Mouse (Mus musculus) small intestine, adult 2 months (tissue): Measurements from ENCODE around the gene Fbxo17. TPM values are rescaled to one million over a fixed set of nuclear protein-coding genes. Genes with fewer than 3 reads are reported as not detected.

Experiments
- H3K27ac ChIP-seq: fragments of 200-500 bp; 2 replicates; pipeline ENCODE4 v1.5.1; 2012; ENCODE audit warnings: low read depth, low read length, control low read depth, inconsistent platforms; ENCODE audit not compliant: insufficient read depth
- H3K27me3 ChIP-seq: fragments of 200-500 bp; 2 replicates; pipeline ENCODE4 v1.6.1; 2012; ENCODE audit warnings: mild to moderate bottlenecking, moderate library complexity, low read length, inconsistent platforms; ENCODE audit not compliant: control insufficient read depth, insufficient read depth
- H3K36me3 ChIP-seq: fragments of 200-500 bp; 2 replicates; pipeline ENCODE4 v1.6.1; 2012; ENCODE audit warnings: mild to moderate bottlenecking, low read length, control low read depth, inconsistent platforms; ENCODE audit not compliant: control insufficient read depth, insufficient read depth
- H3K4me1 ChIP-seq: fragments of 200-500 bp; 2 replicates; pipeline ENCODE4 v1.6.1; 2012; ENCODE audit warnings: low read length, inconsistent platforms, mixed read lengths; ENCODE audit not compliant: control insufficient read depth, insufficient read depth, insufficient read length
- H3K4me3 ChIP-seq: fragments of 200-500 bp; 2 replicates; pipeline ENCODE4 v1.5.1; 2012; ENCODE audit warnings: low read depth, mild to moderate bottlenecking, control low read depth, inconsistent platforms, low read length, moderate library complexity
- CTCF ChIP-seq: fragments of 200-500 bp; IDR thresholded peaks from 2 replicates; pipeline ENCODE4 v1.5.1; 2012; ENCODE audit warnings: low read depth, mild to moderate bottlenecking, control low read depth, inconsistent platforms, low read length, moderate library complexity, mixed read lengths; ENCODE audit not compliant: insufficient replicate concordance, insufficient read length; ENCODE audit errors: extremely low read depth
- POLR2A ChIP-seq: fragments of 200-500 bp; IDR thresholded peaks from 2 replicates; pipeline ENCODE4 v1.6.1; 2012; ENCODE audit warnings: low read depth, mild to moderate bottlenecking, control low read depth, inconsistent platforms, low read length, moderate library complexity
- WGBS: fragments of 180-500 bp; shearing (Covaris S2); methylation state at CpG from one replicate; pipeline ENCODE4 v1.1.7; 2018; 5-methylcytosine and 5-hydroxymethylcytosine counted together
- polyA plus RNA-seq: library from polyadenylated mRNA; depleted of rRNA; stranded (reverse); fragments of >200 nt; gene quantifications from 2 replicates; pipeline ENCODE4 v1.2.3, GENCODE M21; 2012

The Fbxo17 gene
- polyA plus RNA-seq, 1 experiment, result 2.0 TPM

GRCm38 (mm10) chr7:28677624-28678023 is 39.0 kb upstream of the Fbxo17 start:
- no peak overlapping the region for H3K27ac ChIP-seq

GRCm38 (mm10) chr7:28691075-28691474 is 25.5 kb upstream of the Fbxo17 start:
- WGBS, result 50% methylated on average over 7 of the region's 7 CpGs
- H3K27me3 ChIP-seq, result peaks cover 9% of the 10 kb centered on the region; the same call in 1 of the 2 replicates
- no peak overlapping the region for H3K27ac ChIP-seq
- H3K4me1 ChIP-seq, result peaks cover 4% of the 10 kb centered on the region
- H3K4me3 ChIP-seq, result no peak overlapping the region
- TF ChIP-seq CTCF (no peak), POLR2A (no peak)
- no peaks in the 10 kb centered on the region for H3K36me3 ChIP-seq

More at GRCm38 (mm10) chr7:28677624-28678023, 39.0 kb upstream of the Fbxo17 start:
- 85% methylated on average over 8 of the region's 8 CpGs for WGBS
- H3K27me3 ChIP-seq, result no peaks in the 10 kb centered on the region
- no peaks in the 10 kb centered on the region for H3K36me3 ChIP-seq
- no peak overlapping the region for H3K4me3 ChIP-seq
- no peak for TF ChIP-seq POLR2A
- no peak for TF ChIP-seq CTCF
- H3K4me1 ChIP-seq, result no peaks in the 10 kb centered on the region

GRCm38 (mm10) chr7:28692545-28693320 is 23.9 kb upstream of the Fbxo17 start, which contains the start of gene Fbxo27:
Gene Fbxo27 (plus strand): TSS chr7:28692849.
- WGBS, result 55% methylated on average over 30 of the region's 30 CpGs
- no peaks in the 10 kb centered on the region for H3K36me3 ChIP-seq
- H3K27ac ChIP-seq, result no peak within 1 kb of the TSS
- H3K4me3 ChIP-seq, result peak within 1 kb of the TSS; percentile 62
- peaks cover 9% of the 10 kb centered on the region; the same call in 1 of the 2 replicates for H3K27me3 ChIP-seq
- peaks cover 4% of the 10 kb centered on the region for H3K4me1 ChIP-seq
- TF ChIP-seq POLR2A (no peak), CTCF (no peak)

GRCm38 (mm10) chr7:28693321-28693966 is 23.2 kb upstream of the Fbxo17 start:
- Histone ChIP-seq H3K27me3 (peaks cover 9% of the 10 kb centered on the region; the same call in 1 of the 2 replicates), H3K36me3 (no peaks in the 10 kb centered on the region), H3K27ac (no peak overlapping the region), H3K4me1 (peaks cover 4% of the 10 kb centered on the region), H3K4me3 (peak overlapping the region; percentile 62)
- WGBS, result 4% methylated on average over 38 of the region's 38 CpGs
- TF ChIP-seq POLR2A (no peak), CTCF (no peak)

- Histone ChIP-seq H3K27ac (no peak overlapping the region), H3K4me1 (peaks cover 4% of the 10 kb centered on the region), H3K4me3 (no peak overlapping the region), H3K36me3 (no peaks in the 10 kb centered on the region), H3K27me3 (peaks cover 9% of the 10 kb centered on the region; the same call in 1 of the 2 replicates)
- TF ChIP-seq POLR2A (no peak), CTCF (no peak)
- 19% methylated on average over 14 of the region's 14 CpGs for WGBS
These were observed 22.2 kb upstream of the Fbxo17 start for GRCm38 (mm10) chr7:28694423-28694822.

GRCm38 (mm10) chr7:28694966-28695511 is 21.6 kb upstream of the Fbxo17 start:
- peaks cover 4% of the 10 kb centered on the region for H3K4me1 ChIP-seq
- H3K27me3 ChIP-seq, result peaks cover 9% of the 10 kb centered on the region; the same call in 1 of the 2 replicates
- 49% methylated on average over 8 of the region's 8 CpGs for WGBS
- no peaks in the 10 kb centered on the region for H3K36me3 ChIP-seq
- TF ChIP-seq POLR2A, result no peak
- TF ChIP-seq CTCF, result no peak
- H3K4me3 ChIP-seq, result peak overlapping the region; percentile 19; the same call in 1 of the 2 replicates
- H3K27ac ChIP-seq, result no peak overlapping the region

GRCm38 (mm10) chr7:28697277-28697676 is 19.3 kb upstream of the Fbxo17 start:
- Histone ChIP-seq H3K4me3 (no peak overlapping the region), H3K4me1 (peaks cover 4% of the 10 kb centered on the region), H3K27me3 (peaks cover 9% of the 10 kb centered on the region; the same call in 1 of the 2 replicates), H3K36me3 (no peaks in the 10 kb centered on the region), H3K27ac (no peak overlapping the region)
- 63% methylated on average over 11 of the region's 11 CpGs for WGBS
- TF ChIP-seq CTCF (no peak), POLR2A (no peak)
